Mouse (Mus musculus) MEL (cell line): Measurements from ENCODE around the gene Shtn1.

Experiments
- CHD2 ChIP-seq: IDR thresholded peaks from 2 replicates; pipeline ENCODE4 v1.6.1; 2011; ENCODE audit warnings: low read length, improper control_type of control experiment
- CTCF ChIP-seq, 3 experiments: IDR thresholded peaks in 2 of 3; conservative IDR thresholded peaks in 1 of 3; 2 replicates each; pipeline ENCODE4 v1.5.1; 2011 to 2012; ENCODE audit warnings: low read length in 3 of 3, low read depth in 2 of 3, mild to moderate bottlenecking in 2 of 3, improper control_type of control experiment in 1 of 3, inconsistent platforms in 1 of 3, mixed read lengths in 1 of 3, moderate library complexity in 1 of 3; ENCODE audit not compliant: control insufficient read depth in 1 of 3, insufficient read depth in 1 of 3, poor library complexity in 1 of 3, severe bottlenecking in 1 of 3
- EP300 ChIP-seq, 2 experiments: IDR thresholded peaks; 2 replicates each; pipeline ENCODE4 v1.6.1; 2011; ENCODE audit warnings: improper control_type of control experiment in 2 of 2, low read length in 2 of 2, low read depth in 1 of 2, mild to moderate bottlenecking in 1 of 2
- MAFK ChIP-seq: IDR thresholded peaks from 2 replicates; pipeline ENCODE4 v1.6.1; 2011; ENCODE audit warnings: low read depth, mild to moderate bottlenecking, low read length, improper control_type of control experiment, borderline replicate concordance
- MAZ ChIP-seq: IDR thresholded peaks from 2 replicates; pipeline ENCODE4 v1.6.1; 2012; ENCODE audit warnings: low read depth, mild to moderate bottlenecking, inconsistent platforms, low read length, improper control_type of control experiment
- MXI1 ChIP-seq: IDR thresholded peaks from 2 replicates; pipeline ENCODE4 v1.6.1; 2011; ENCODE audit warnings: mild to moderate bottlenecking, low read depth, low read length, improper control_type of control experiment
- NRF1 ChIP-seq: IDR thresholded peaks from 2 replicates; pipeline ENCODE4 v1.6.1; 2014; ENCODE audit warnings: low read depth, mild to moderate bottlenecking, inconsistent platforms, low read length, improper control_type of control experiment, moderate library complexity; ENCODE audit not compliant: poor library complexity, insufficient read depth, severe bottlenecking
- POLR2A ChIP-seq, 2 experiments: IDR thresholded peaks; 2 replicates each; pipeline ENCODE4 v1.6.1; 2011 to 2012; ENCODE audit warnings: low read length in 2 of 2, mild to moderate bottlenecking in 2 of 2, control low read depth in 1 of 2, improper control_type of control experiment in 1 of 2, low read depth in 1 of 2, moderate library complexity in 1 of 2; ENCODE audit not compliant: control insufficient read depth in 1 of 2, insufficient read depth in 1 of 2, poor library complexity in 1 of 2
- POLR2AphosphoS2 ChIP-seq: IDR thresholded peaks from 2 replicates; pipeline ENCODE4 v1.6.1; 2011; ENCODE audit warnings: low read length, improper control_type of control experiment
- SIN3A ChIP-seq: IDR thresholded peaks from 2 replicates; pipeline ENCODE4 v1.6.1; 2012; ENCODE audit warnings: low read length, improper control_type of control experiment, inconsistent platforms
- UBTF ChIP-seq: IDR thresholded peaks from 2 replicates; pipeline ENCODE4 v1.6.1; 2012; ENCODE audit warnings: low read depth, mild to moderate bottlenecking, inconsistent platforms, low read length, improper control_type of control experiment, moderate library complexity, borderline replicate concordance; ENCODE audit not compliant: insufficient read depth

DNA sequence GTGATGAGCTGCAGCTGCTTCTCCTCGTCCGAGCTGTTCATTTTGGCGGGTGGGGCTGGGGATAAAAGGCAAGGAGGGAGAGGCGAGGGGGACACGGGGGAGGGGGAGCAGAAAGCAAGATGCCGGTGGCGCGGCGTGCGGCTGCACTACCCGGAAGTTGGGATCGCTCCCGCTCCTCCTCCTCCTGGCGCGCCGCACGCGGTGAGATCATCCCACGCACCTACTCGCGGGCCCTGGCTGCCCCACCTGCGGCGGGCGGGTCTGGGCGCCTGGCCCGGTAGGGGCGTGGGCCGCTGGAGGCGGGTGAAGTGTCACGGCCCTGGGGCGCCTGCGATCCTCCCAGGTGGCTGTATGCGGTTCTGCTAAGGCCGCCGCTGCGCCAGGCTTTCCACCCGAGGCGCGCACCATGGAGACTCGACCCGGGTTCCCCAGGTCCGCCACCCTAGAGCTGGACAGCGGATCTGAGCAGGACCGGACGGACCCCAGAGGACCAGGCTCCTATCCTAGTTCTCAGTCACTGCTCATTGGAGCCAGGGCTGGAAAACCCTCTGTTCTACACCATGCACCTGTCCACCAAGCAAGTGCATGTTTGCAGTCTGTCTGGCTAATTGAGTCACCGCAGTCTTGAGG lies at the start of gene Shtn1:
- TF ChIP-seq POLR2A (IDR thresholded peaks at IDR 0.05; ENCODE audit: control insufficient read depth in 1 of 2, insufficient read depth in 1 of 2, low read depth in 1 of 2, low read length in 2 of 2, poor library complexity in 1 of 2) (no peak), EP300 (IDR thresholded peaks at IDR 0.05; ENCODE audit: low read depth in 1 of 2, low read length in 2 of 2) (no peak), MAFK (no peak), MAZ (no peak), SIN3A (no peak), CHD2 (no peak), CTCF (IDR thresholded peaks at IDR 0.05 in 2 of 3, conservative IDR thresholded peaks at IDR 0.05 in 1 of 3; ENCODE audit: control insufficient read depth in 1 of 3, insufficient read depth in 1 of 3, low read depth in 2 of 3, low read length in 3 of 3, poor library complexity in 1 of 3, severe bottlenecking in 1 of 3) (no peak), NRF1 (no peak), POLR2AphosphoS2 (no peak), MXI1 (no peak), UBTF (no peak)
